Mouse (Mus musculus) kidney, embryonic 15.5 days (tissue): ENCODE measurements around the gene Ptprj. TPM values are rescaled to one million over a fixed set of nuclear protein-coding genes. Genes with fewer than 3 reads are reported as not detected.

Source experiments
- ATAC-seq: fragments of 200-750 bp; cut with Nextera tagmentation; replicated peaks from 2 replicates; pipeline ENCODE4 v1.8.0; 2017; ENCODE audit warnings: moderate TSS enrichment; ENCODE audit not compliant: low FRiP score
- H3K27ac ChIP-seq: fragments of 300-500 bp; sonication (generic); 2 replicates; pipeline ENCODE4 v1.5.1; 2015; ENCODE audit warnings: mild to moderate bottlenecking, inconsistent platforms
- H3K27me3 ChIP-seq: fragments of 300-500 bp; sonication (generic); 2 replicates; pipeline ENCODE4 v1.6.1; 2015; ENCODE audit warnings: inconsistent platforms
- H3K36me3 ChIP-seq: fragments of 300-500 bp; sonication (generic); 2 replicates; pipeline ENCODE4 v1.6.1; 2015; ENCODE audit warnings: inconsistent platforms
- H3K4me1 ChIP-seq: fragments of 300-500 bp; sonication (generic); 2 replicates; pipeline ENCODE4 v1.6.1; 2015; ENCODE audit warnings: inconsistent platforms
- H3K4me2 ChIP-seq: fragments of 300-500 bp; sonication (generic); 2 replicates; pipeline ENCODE4 v1.6.1; 2015; ENCODE audit warnings: moderate library complexity, mild to moderate bottlenecking, inconsistent platforms
- H3K4me3 ChIP-seq: fragments of 300-500 bp; sonication (generic); replicated peaks from 2 replicates; pipeline ENCODE4 v1.5.1; 2015; ENCODE audit warnings: mild to moderate bottlenecking, inconsistent platforms
- H3K9ac ChIP-seq: fragments of 300-500 bp; sonication (generic); 2 replicates; pipeline ENCODE4 v1.6.1; 2015; ENCODE audit warnings: mild to moderate bottlenecking, inconsistent platforms
- H3K9me3 ChIP-seq: fragments of 300-500 bp; sonication (generic); replicated peaks from 2 replicates; pipeline ENCODE4 v1.6.1; 2016; ENCODE audit warnings: inconsistent platforms
- WGBS: fragments of 180-500 bp; shearing (Covaris S2); methylation state at CpG from one replicate; pipeline ENCODE4 v1.1.7; 2015; ENCODE audit warnings: mixed read lengths; 5-methylcytosine and 5-hydroxymethylcytosine counted together
- polyA plus RNA-seq: library from polyadenylated mRNA; unstranded; fragments of >200 nt; fragmentation: Nextera tagmentation; extraction: Ambion mirVana; gene quantifications from 2 replicates; pipeline ENCODE4 v1.2.1, GENCODE M21; 2015

Ptprj gene
- polyA plus RNA-seq, 1 experiment from 2014 or later, result 6.5 TPM

DNA sequence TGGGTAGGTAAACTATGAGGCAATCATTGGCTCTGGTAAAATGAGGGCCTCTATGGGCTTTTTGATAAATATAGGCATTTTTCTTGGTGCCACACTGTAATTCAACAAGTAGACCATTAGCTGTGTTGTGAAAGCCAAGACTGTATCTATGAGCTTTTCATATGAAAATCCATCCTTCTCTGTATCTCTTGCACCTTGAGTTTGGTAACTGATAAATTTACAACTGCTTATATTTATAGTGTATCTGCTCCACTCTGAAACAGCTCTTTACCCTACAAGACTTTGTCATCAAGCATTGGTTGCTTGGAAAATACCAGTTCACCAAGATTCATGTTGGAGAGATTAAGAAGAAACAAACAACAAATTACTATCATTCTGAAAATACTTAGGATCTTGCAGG is 77.7 kb downstream of the Ptprj start:
- no peaks in the 10 kb centered on the region for H3K27me3 ChIP-seq
- no peak overlapping the region for H3K27ac ChIP-seq
- H3K4me1 ChIP-seq, result peaks cover 23% of the 10 kb centered on the region
- H3K4me2 ChIP-seq, result no peak overlapping the region
- no peaks in the 10 kb centered on the region for H3K36me3 ChIP-seq
- no peak overlapping the region for H3K4me3 ChIP-seq
- no peak for ATAC-seq
- no peaks in the 10 kb centered on the region for H3K9me3 ChIP-seq
- H3K9ac ChIP-seq, result no peak overlapping the region

- Histone ChIP-seq H3K36me3 (no peaks in the 10 kb centered on the region), H3K27me3 (no peaks in the 10 kb centered on the region), H3K9ac (no peak overlapping the region), H3K4me1 (peaks cover 26% of the 10 kb centered on the region), H3K4me2 (no peak overlapping the region), H3K9me3 (no peaks in the 10 kb centered on the region), H3K4me3 (no peak overlapping the region), H3K27ac (no peak overlapping the region)
- no peak for ATAC-seq
- 39% methylated on average over 3 of the region's 3 CpGs for WGBS
Measured at GRCm38 (mm10) chr2:90501708-90502107, 78.7 kb downstream of the Ptprj start.

DNA sequence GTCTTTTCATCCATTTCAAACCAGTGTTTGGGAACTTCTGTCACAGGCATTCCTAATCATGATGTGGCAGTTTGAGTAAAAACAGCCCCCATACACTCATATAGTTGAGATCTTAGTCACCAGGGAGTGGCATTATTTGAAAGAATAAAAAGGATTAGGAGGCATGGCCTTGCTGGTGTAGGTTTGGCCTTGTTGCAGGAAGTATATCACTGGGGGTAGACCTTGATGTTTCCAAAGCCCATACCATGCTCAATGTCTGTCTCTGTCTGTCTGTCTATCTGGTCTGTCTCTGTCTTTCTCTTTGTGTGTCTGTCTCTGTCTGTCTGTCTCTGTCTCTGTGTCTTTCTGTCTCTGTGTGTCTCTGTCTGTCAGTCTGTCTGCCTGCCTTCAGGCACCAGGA is 79.6 kb downstream of the Ptprj start:
- H3K4me2 ChIP-seq, result no peak overlapping the region
- no peaks in the 10 kb centered on the region for H3K9me3 ChIP-seq
- H3K36me3 ChIP-seq, result no peaks in the 10 kb centered on the region
- H3K27ac ChIP-seq, result no peak overlapping the region
- ATAC-seq, result no peak
- H3K9ac ChIP-seq, result no peak overlapping the region
- H3K27me3 ChIP-seq, result no peaks in the 10 kb centered on the region
- H3K4me3 ChIP-seq, result no peak overlapping the region
- peaks cover 19% of the 10 kb centered on the region for H3K4me1 ChIP-seq

DNA sequence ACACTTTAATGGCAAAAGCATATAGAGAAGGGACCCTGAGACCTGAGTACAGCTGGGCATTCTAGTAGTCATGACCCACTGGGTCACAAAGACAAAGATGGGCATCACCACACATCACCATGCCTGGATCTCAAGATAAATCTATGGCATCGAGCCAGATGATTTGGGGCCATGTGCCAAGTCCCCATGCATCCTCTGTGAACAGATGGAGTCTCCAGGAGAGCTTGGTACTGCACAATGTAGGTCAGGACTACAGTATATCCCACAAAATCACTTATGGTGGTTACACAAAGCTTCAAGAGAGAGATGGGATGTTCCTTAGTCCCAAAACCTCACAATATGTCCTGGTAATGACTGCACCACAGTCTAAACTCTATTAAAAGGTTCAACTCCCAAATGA is 81.4 kb downstream of the Ptprj start:
- H3K36me3 ChIP-seq, result no peaks in the 10 kb centered on the region
- H3K27me3 ChIP-seq, result no peaks in the 10 kb centered on the region
- no peak overlapping the region for H3K4me2 ChIP-seq
- H3K27ac ChIP-seq, result no peak overlapping the region
- ATAC-seq, result no peak
- H3K9ac ChIP-seq, result no peak overlapping the region
- H3K4me1 ChIP-seq, result peaks cover 16% of the 10 kb centered on the region
- H3K9me3 ChIP-seq, result no peaks in the 10 kb centered on the region
- 80% methylated on average over 1 of the region's 1 CpGs for WGBS
- H3K4me3 ChIP-seq, result no peak overlapping the region

GRCm38 (mm10) chr2:90497551-90497950 is 82.9 kb downstream of the Ptprj start:
- no peak for ATAC-seq
- H3K27ac ChIP-seq, result no peak overlapping the region
- H3K9me3 ChIP-seq, result no peaks in the 10 kb centered on the region
- H3K27me3 ChIP-seq, result no peaks in the 10 kb centered on the region
- H3K4me1 ChIP-seq, result peaks cover 12% of the 10 kb centered on the region
- no peak overlapping the region for H3K4me2 ChIP-seq
- 77% methylated on average over 3 of the region's 3 CpGs for WGBS
- no peak overlapping the region for H3K4me3 ChIP-seq
- H3K9ac ChIP-seq, result no peak overlapping the region
- H3K36me3 ChIP-seq, result no peaks in the 10 kb centered on the region

DNA sequence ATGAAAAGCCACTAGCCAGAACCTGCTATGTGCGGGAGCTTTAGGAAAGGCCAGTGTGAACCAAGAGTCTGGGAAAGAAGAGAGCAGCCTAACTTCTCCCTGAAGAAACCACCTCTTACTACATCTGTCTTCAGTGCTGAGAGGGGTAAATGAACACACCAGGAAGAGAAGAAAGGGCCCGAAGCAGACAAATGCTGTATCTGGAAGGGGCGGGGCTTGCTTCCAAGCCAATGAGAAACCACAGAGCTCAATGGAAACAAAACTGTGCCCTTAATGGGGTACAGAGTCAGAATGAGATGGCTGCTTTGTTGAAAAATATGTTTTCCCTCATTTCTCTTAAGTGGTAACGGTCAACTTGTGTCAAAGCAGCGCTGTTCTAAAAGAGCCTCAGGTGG is 83.8 kb downstream of the Ptprj start:
- no peak overlapping the region for H3K4me2 ChIP-seq
- ATAC-seq, result no peak
- H3K27me3 ChIP-seq, result no peaks in the 10 kb centered on the region
- H3K36me3 ChIP-seq, result no peaks in the 10 kb centered on the region
- H3K4me3 ChIP-seq, result no peak overlapping the region
- H3K9ac ChIP-seq, result no peak overlapping the region
- no peak overlapping the region for H3K27ac ChIP-seq
- no peaks in the 10 kb centered on the region for H3K9me3 ChIP-seq
- 77% methylated on average over 5 of the region's 5 CpGs for WGBS
- H3K4me1 ChIP-seq, result peaks cover 8% of the 10 kb centered on the region

GRCm38 (mm10) chr2:90496012-90496679 is 84.3 kb downstream of the Ptprj start:
- Histone ChIP-seq H3K27me3 (no peaks in the 10 kb centered on the region), H3K27ac (no peak overlapping the region), H3K36me3 (no peaks in the 10 kb centered on the region), H3K4me2 (no peak overlapping the region), H3K9ac (no peak overlapping the region), H3K4me1 (peaks cover 6% of the 10 kb centered on the region), H3K4me3 (no peak overlapping the region), H3K9me3 (no peaks in the 10 kb centered on the region)
- 80% methylated on average over 4 of the region's 4 CpGs for WGBS
- ATAC-seq, result no peak

- no peaks in the 10 kb centered on the region for H3K27me3 ChIP-seq
- H3K4me2 ChIP-seq, result no peak overlapping the region
- H3K4me1 ChIP-seq, result peaks cover 21% of the 10 kb centered on the region
- no peak overlapping the region for H3K4me3 ChIP-seq
- no peak overlapping the region for H3K27ac ChIP-seq
- H3K9ac ChIP-seq, result no peak overlapping the region
- no peak for ATAC-seq
- H3K36me3 ChIP-seq, result no peaks in the 10 kb centered on the region
- WGBS, result 63% methylated on average over 13 of the region's 13 CpGs
- no peaks in the 10 kb centered on the region for H3K9me3 ChIP-seq
Measured at GRCm38 (mm10) chr2:90490279-90491046, 90.0 kb downstream of the Ptprj start.

GRCm38 (mm10) chr2:90489839-90490238 is 90.6 kb downstream of the Ptprj start:
- Histone ChIP-seq H3K27ac (no peak overlapping the region), H3K4me3 (no peak overlapping the region), H3K27me3 (no peaks in the 10 kb centered on the region), H3K4me1 (peaks cover 24% of the 10 kb centered on the region), H3K36me3 (no peaks in the 10 kb centered on the region), H3K9ac (no peak overlapping the region), H3K4me2 (no peak overlapping the region), H3K9me3 (no peaks in the 10 kb centered on the region)
- 78% methylated on average over 4 of the region's 4 CpGs for WGBS
- no peak for ATAC-seq

GRCm38 (mm10) chr2:90488690-90489590 is 91.5 kb downstream of the Ptprj start:
- Histone ChIP-seq H3K4me3 (no peak overlapping the region), H3K4me2 (no peak overlapping the region), H3K27ac (no peak overlapping the region), H3K9ac (no peak overlapping the region), H3K27me3 (no peaks in the 10 kb centered on the region), H3K4me1 (peaks cover 24% of the 10 kb centered on the region), H3K36me3 (no peaks in the 10 kb centered on the region), H3K9me3 (no peaks in the 10 kb centered on the region)
- WGBS, result 86% methylated on average over 8 of the region's 8 CpGs
- no peak for ATAC-seq

- no peaks in the 10 kb centered on the region for H3K36me3 ChIP-seq
- no peak overlapping the region for H3K9ac ChIP-seq
- WGBS, result 88% methylated on average over 11 of the region's 11 CpGs
- peaks cover 24% of the 10 kb centered on the region for H3K4me1 ChIP-seq
- H3K4me2 ChIP-seq, result no peak overlapping the region
- no peak for ATAC-seq
- H3K27ac ChIP-seq, result no peak overlapping the region
- no peaks in the 10 kb centered on the region for H3K9me3 ChIP-seq
- H3K4me3 ChIP-seq, result no peak overlapping the region
- no peaks in the 10 kb centered on the region for H3K27me3 ChIP-seq
Measured at GRCm38 (mm10) chr2:90487471-90488238, 92.8 kb downstream of the Ptprj start.
